Mouse (Mus musculus): ENCODE results near the gene Cyb5r2. TPM values are rescaled to one million over a fixed set of nuclear protein-coding genes. Genes with fewer than 3 reads are reported as not detected.
A peak's percentile ranks its signal among the peaks of the same experiment; 100 is the strongest.

Cyb5r2 gene
- polyA plus RNA-seq, 1 experiment from 2014 or later = 0.11 TPM

DNA sequence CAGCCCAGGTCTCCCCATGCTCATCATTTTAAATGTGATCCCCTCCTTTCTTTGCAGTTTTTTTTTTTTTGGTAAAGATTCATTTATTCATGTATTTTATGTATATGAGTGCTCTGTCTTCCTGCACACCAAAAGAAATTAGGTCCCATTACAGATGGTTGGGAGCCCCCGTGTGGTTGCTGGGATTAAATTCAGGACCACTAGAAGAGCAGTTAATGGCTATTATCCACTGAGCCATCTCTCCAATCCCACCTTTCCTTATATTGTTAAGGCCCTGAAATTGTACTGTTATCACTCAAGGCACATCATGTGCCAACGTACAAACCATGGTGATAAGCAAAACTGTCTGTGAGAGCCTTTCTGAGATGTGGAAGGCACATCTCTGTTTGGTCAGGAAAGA lies 19.1 kb downstream of the Cyb5r2 start:
- DNase-seq (ENCODE audit: low spot score) (peak; percentile 66), ATAC-seq (ENCODE audit: low FRiP score) (no peak)
- 40% methylated on average over 2 of the region's 2 CpGs for WGBS
- Histone ChIP-seq H3K9ac (no peak overlapping the region), H3K4me3 (replicated peaks; ENCODE audit: low read length) (no peak overlapping the region), H3K4me2 (replicated peaks) (no peak overlapping the region), H3K4me1 (replicated peaks; ENCODE audit: control insufficient read depth, insufficient read depth, low read length) (no peaks in the 10 kb centered on the region), H3K27me3 (ENCODE audit: control insufficient read depth, insufficient read depth, low read length) (no peaks in the 10 kb centered on the region), H3K27ac (no peak overlapping the region), H3K36me3 (replicated peaks; ENCODE audit: control insufficient read depth, insufficient read depth) (no peaks in the 10 kb centered on the region), H3K9me3 (ENCODE audit: control insufficient read depth, low read length) (no peaks in the 10 kb centered on the region)

DNA sequence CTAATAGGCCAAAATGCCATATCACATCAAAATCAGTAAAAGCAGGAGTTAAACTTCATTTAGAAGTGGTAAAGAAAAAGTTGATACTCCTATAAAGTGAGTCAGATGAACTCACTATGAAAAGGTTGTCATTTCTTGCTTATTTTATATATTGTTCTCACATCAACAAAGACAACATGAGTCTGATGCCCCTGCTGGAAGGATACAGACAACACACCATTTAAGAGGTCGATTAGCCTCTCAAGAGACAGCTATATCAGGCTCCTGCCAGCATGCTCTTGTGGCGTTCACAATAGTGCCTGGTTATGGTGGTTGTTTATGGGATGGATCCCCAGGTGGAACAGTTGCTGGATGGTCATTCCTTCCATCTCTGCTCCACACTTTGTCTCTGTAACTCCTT lies 24.7 kb downstream of the Cyb5r2 start:
- no peaks in the 10 kb centered on the region for H3K36me3 ChIP-seq (replicated peaks; ENCODE audit: control insufficient read depth, insufficient read depth)
- ATAC-seq (ENCODE audit: low FRiP score) = no peak
- WGBS = 76% methylated on average over 2 of the region's 2 CpGs
- H3K4me3 ChIP-seq (replicated peaks; ENCODE audit: low read length) = no peak overlapping the region
- H3K27me3 ChIP-seq (ENCODE audit: control insufficient read depth, insufficient read depth, low read length) = no peaks in the 10 kb centered on the region
- no peaks in the 10 kb centered on the region for H3K4me1 ChIP-seq (replicated peaks; ENCODE audit: control insufficient read depth, insufficient read depth, low read length)
- H3K9me3 ChIP-seq (ENCODE audit: control insufficient read depth, low read length) = no peaks in the 10 kb centered on the region
- H3K4me2 ChIP-seq (replicated peaks) = no peak overlapping the region
- H3K9ac ChIP-seq = no peak overlapping the region
- no peak for DNase-seq (ENCODE audit: low spot score)
- H3K27ac ChIP-seq = no peak overlapping the region

GRCm38 (mm10) chr7:107730587-107730986 lies 27.2 kb downstream of the Cyb5r2 start:
- ATAC-seq (ENCODE audit: low FRiP score) (no peak), DNase-seq (ENCODE audit: low spot score) (no peak)
- H3K9me3 ChIP-seq (ENCODE audit: control insufficient read depth, low read length) = peaks cover 4% of the 10 kb centered on the region; the same call in 1 of the 2 replicates
- H3K4me2 ChIP-seq (replicated peaks) = no peak overlapping the region
- no peaks in the 10 kb centered on the region for H3K4me1 ChIP-seq (replicated peaks; ENCODE audit: control insufficient read depth, insufficient read depth, low read length)
- H3K4me3 ChIP-seq (replicated peaks; ENCODE audit: low read length) = no peak overlapping the region
- H3K36me3 ChIP-seq (replicated peaks; ENCODE audit: control insufficient read depth, insufficient read depth) = no peaks in the 10 kb centered on the region
- WGBS = 88% methylated on average over 9 of the region's 10 CpGs
- H3K9ac ChIP-seq = no peak overlapping the region
- H3K27ac ChIP-seq = no peak overlapping the region
- no peaks in the 10 kb centered on the region for H3K27me3 ChIP-seq (ENCODE audit: control insufficient read depth, insufficient read depth, low read length)

DNA sequence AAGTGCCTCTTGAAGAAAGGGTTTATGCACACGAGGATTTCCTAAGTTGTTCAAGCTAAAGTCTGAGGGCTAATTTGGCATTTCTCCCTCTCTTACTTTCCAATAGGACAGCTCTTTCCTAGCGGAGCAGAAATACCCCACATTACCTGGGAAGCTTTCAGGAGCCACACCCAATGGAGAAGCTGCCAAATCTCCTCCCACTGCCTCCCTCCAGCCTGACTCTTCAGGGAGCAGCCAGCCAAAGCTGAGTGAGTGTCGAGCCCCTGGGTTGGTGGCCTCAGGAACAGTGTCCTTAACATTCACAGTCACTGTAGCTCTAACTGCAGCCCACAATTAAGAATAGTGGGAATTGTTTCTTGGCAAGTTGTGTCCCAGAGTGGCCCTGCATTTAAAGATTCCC lies 30.3 kb downstream of the Cyb5r2 start:
- ATAC-seq (ENCODE audit: low FRiP score) (no peak), DNase-seq (ENCODE audit: low spot score) (no peak)
- H3K4me2 ChIP-seq (replicated peaks) = no peak overlapping the region
- no peaks in the 10 kb centered on the region for H3K27me3 ChIP-seq (ENCODE audit: control insufficient read depth, insufficient read depth, low read length)
- no peak overlapping the region for H3K4me3 ChIP-seq (replicated peaks; ENCODE audit: low read length)
- no peak overlapping the region for H3K27ac ChIP-seq
- peaks cover 4% of the 10 kb centered on the region; the same call in 1 of the 2 replicates for H3K9me3 ChIP-seq (ENCODE audit: control insufficient read depth, low read length)
- H3K36me3 ChIP-seq (replicated peaks; ENCODE audit: control insufficient read depth, insufficient read depth) = no peaks in the 10 kb centered on the region
- H3K9ac ChIP-seq = no peak overlapping the region
- no peaks in the 10 kb centered on the region for H3K4me1 ChIP-seq (replicated peaks; ENCODE audit: control insufficient read depth, insufficient read depth, low read length)
- WGBS = 82% methylated on average over 3 of the region's 3 CpGs

- Histone ChIP-seq H3K4me3 (replicated peaks; ENCODE audit: low read length) (no peak overlapping the region), H3K4me1 (replicated peaks; ENCODE audit: control insufficient read depth, insufficient read depth, low read length) (no peaks in the 10 kb centered on the region), H3K27me3 (ENCODE audit: control insufficient read depth, insufficient read depth, low read length) (no peaks in the 10 kb centered on the region), H3K4me2 (replicated peaks) (no peak overlapping the region), H3K9me3 (ENCODE audit: control insufficient read depth, low read length) (peaks cover 4% of the 10 kb centered on the region; the same call in 1 of the 2 replicates), H3K36me3 (replicated peaks; ENCODE audit: control insufficient read depth, insufficient read depth) (no peaks in the 10 kb centered on the region), H3K27ac (no peak overlapping the region), H3K9ac (no peak overlapping the region)
- WGBS = 92% methylated on average over 4 of the region's 4 CpGs
- no peak for DNase-seq (ENCODE audit: low spot score)
- no peak for ATAC-seq (ENCODE audit: low FRiP score)
Measured at GRCm38 (mm10) chr7:107722536-107722935, 35.3 kb downstream of the Cyb5r2 start.

DNA sequence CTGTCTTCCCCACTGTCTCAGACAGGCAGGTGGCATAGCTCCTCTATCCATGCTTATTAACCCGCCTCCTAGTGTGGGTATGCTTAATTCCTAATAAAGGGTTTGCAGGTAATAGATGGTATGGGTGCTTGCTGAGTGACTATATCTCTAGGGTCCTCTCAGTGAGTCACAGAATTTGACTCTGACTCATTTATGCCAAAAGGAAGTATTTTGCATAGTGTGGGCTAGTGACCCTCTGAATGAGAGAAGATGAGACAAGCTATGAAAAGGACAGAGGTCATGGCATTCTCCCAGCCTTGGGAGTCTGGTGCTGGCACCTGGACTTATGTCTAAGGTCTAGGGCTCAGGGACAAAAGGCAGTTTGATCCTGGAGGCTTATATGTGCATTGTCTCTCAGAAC lies 37.1 kb downstream of the Cyb5r2 start:
- Histone ChIP-seq H3K9me3 (ENCODE audit: control insufficient read depth, low read length) (no peaks in the 10 kb centered on the region), H3K27ac (no peak overlapping the region), H3K4me2 (replicated peaks) (no peak overlapping the region), H3K4me3 (replicated peaks; ENCODE audit: low read length) (no peak overlapping the region), H3K4me1 (replicated peaks; ENCODE audit: control insufficient read depth, insufficient read depth, low read length) (no peaks in the 10 kb centered on the region), H3K9ac (no peak overlapping the region), H3K36me3 (replicated peaks; ENCODE audit: control insufficient read depth, insufficient read depth) (no peaks in the 10 kb centered on the region), H3K27me3 (ENCODE audit: control insufficient read depth, insufficient read depth, low read length) (no peaks in the 10 kb centered on the region)
- 100% methylated on average over 1 of the region's 1 CpGs for WGBS
- ATAC-seq (ENCODE audit: low FRiP score) (no peak), DNase-seq (ENCODE audit: low spot score) (no peak)

DNA sequence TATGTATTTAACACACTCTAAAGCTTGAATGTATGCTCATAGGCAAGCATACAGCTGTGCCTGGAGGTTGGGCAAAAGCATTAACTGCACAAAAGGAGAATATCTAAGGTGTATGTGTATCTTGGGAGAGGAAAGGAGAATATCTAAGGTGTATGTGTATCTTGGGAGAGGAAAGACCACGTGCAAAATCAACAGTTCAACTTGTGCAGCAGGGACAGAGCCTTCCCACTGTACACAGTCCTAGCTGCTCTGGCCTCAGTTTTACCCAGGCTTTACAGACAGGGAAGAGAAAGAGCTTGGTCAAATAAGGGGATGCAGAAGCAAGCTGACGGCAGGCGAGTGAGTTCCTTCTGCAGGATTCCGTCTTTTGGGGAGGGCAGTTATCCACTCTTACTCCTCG lies 43.8 kb downstream of the Cyb5r2 start:
- WGBS = 85% methylated on average over 5 of the region's 5 CpGs
- no peaks in the 10 kb centered on the region for H3K27me3 ChIP-seq (ENCODE audit: control insufficient read depth, insufficient read depth, low read length)
- DNase-seq (ENCODE audit: low spot score) = no peak

DNA sequence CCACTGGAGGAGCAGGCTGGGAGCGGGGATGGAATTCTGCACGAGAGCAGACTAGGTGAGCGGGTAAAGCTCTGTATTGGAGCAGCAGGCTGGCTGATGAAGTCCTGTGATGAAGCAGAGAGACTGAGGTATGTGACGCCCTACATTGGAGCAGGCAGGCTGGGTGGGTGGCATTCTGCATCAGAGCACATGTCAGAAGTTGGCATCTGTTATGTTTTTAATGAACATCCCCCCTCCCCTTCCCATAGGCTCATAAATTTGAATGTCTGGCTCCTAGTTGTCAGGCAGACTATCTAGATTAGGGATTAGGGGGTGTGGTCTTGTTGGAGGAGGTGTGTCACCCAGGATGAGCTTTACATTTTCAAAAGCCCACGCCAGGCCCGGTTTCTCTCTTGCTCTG lies 45.1 kb downstream of the Cyb5r2 start:
- Histone ChIP-seq H3K27ac (no peak overlapping the region), H3K27me3 (ENCODE audit: control insufficient read depth, insufficient read depth, low read length) (no peaks in the 10 kb centered on the region), H3K4me1 (replicated peaks; ENCODE audit: control insufficient read depth, insufficient read depth, low read length) (0 out of 2 replicates have a peak, but pooled peaks cover 6% of the 10 kb centered on the region), H3K4me2 (replicated peaks) (no peak overlapping the region), H3K9me3 (ENCODE audit: control insufficient read depth, low read length) (no peaks in the 10 kb centered on the region), H3K4me3 (replicated peaks; ENCODE audit: low read length) (no peak overlapping the region), H3K9ac (no peak overlapping the region), H3K36me3 (replicated peaks; ENCODE audit: control insufficient read depth, insufficient read depth) (no peaks in the 10 kb centered on the region)
- DNase-seq (ENCODE audit: low spot score) = no peak
- WGBS = 67% methylated on average over 6 of the region's 6 CpGs
- no peak for ATAC-seq (ENCODE audit: low FRiP score)

More for the DNA sequence above, 43.8 kb downstream of the Cyb5r2 start:
- Histone ChIP-seq H3K9ac (no peak overlapping the region), H3K36me3 (replicated peaks; ENCODE audit: control insufficient read depth, insufficient read depth) (no peaks in the 10 kb centered on the region), H3K4me2 (replicated peaks) (no peak overlapping the region), H3K27ac (no peak overlapping the region), H3K4me3 (replicated peaks; ENCODE audit: low read length) (no peak overlapping the region), H3K4me1 (replicated peaks; ENCODE audit: control insufficient read depth, insufficient read depth, low read length) (no peaks in the 10 kb centered on the region), H3K9me3 (ENCODE audit: control insufficient read depth, low read length) (no peaks in the 10 kb centered on the region)
- ATAC-seq (ENCODE audit: low FRiP score) = no peak

DNA sequence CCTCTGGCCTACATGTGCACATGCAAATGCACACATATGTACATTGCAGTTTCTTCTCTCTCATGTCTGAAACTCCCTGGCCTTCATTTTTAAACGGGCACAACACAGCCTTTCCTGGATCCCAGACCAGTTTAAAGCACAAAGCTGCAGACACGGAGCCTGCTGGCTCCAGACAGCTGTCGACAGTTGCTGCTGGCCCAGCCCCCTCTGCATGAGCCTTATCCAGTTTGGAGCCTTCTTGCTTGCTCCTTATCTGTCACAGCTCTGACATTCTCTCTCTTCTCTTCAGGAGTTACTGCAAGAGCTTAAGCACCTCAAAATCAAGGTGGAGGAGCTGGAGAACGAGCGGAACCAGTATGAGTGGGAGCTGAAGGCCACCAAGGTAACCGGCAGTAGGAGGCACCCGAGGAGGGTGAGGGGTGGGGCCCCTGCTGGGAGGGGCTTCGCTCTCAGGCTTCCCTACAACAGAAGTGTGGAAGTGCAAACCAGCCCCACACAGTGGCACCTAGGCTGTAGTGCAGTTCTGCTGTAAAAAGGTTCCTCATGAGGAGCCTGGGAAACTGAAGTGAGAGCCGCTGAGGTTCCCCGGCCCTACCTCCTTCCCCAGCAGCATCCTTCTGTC lies 49.2 kb downstream of the Cyb5r2 start:
- Histone ChIP-seq H3K4me1 (replicated peaks; ENCODE audit: control insufficient read depth, insufficient read depth, low read length) (0 out of 2 replicates have a peak, but pooled peaks cover 6% of the 10 kb centered on the region), H3K9me3 (ENCODE audit: control insufficient read depth, low read length) (no peaks in the 10 kb centered on the region), H3K9ac (no peak overlapping the region), H3K27me3 (ENCODE audit: control insufficient read depth, insufficient read depth, low read length) (no peaks in the 10 kb centered on the region), H3K27ac (no peak overlapping the region; the same call in 1 of the 2 replicates), H3K36me3 (replicated peaks; ENCODE audit: control insufficient read depth, insufficient read depth) (no peaks in the 10 kb centered on the region), H3K4me3 (replicated peaks; ENCODE audit: low read length) (0 out of 2 replicates have a peak overlapping the region, but pooled peaks have one; percentile 13), H3K4me2 (replicated peaks) (peak overlapping the region; percentile 44)
- 3% methylated on average over 10 of the region's 10 CpGs for whole genome bisulfite sequencing
- ATAC-seq (ENCODE audit: low FRiP score) = peak; percentile 91
- peak; percentile 70 for DNase-seq (ENCODE audit: low spot score)

DNA sequence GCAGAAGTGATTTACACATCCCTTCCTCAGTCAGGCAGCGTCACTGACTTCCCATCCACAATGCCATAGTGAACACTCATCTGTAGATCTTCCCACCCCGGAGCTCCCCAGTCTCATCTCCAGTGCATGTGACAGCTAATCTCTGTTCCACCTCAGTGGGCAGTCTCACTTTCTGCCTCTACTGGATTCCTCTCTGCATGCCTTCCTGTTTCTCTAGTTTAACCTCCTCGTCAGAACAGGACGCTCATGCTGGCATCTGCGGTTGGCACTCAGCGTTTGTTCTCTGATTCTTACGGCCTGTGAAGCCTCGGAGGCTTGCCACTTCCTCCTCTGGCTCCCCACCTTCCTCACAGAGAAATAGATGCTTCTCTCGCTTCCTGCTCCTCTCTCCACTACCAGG lies 50.2 kb downstream of the Cyb5r2 start:
- Histone ChIP-seq H3K36me3 (replicated peaks; ENCODE audit: control insufficient read depth, insufficient read depth) (no peaks in the 10 kb centered on the region), H3K9ac (no peak overlapping the region), H3K27ac (no peak overlapping the region), H3K4me1 (replicated peaks; ENCODE audit: control insufficient read depth, insufficient read depth, low read length) (0 out of 2 replicates have a peak, but pooled peaks cover 6% of the 10 kb centered on the region), H3K4me2 (replicated peaks) (no peak overlapping the region), H3K9me3 (ENCODE audit: control insufficient read depth, low read length) (no peaks in the 10 kb centered on the region), H3K4me3 (replicated peaks; ENCODE audit: low read length) (no peak overlapping the region), H3K27me3 (ENCODE audit: control insufficient read depth, insufficient read depth, low read length) (0 out of 2 replicates have a peak, but pooled peaks cover 3% of the 10 kb centered on the region)
- WGBS = 76% methylated on average over 9 of the region's 9 CpGs
- no peak for ATAC-seq (ENCODE audit: low FRiP score)
- DNase-seq (ENCODE audit: low spot score) = no peak
